Mouse (Mus musculus) heart, embryonic 11.5 days (tissue): ENCODE results near the gene Zfp704. TPM values are rescaled to one million over a fixed set of nuclear protein-coding genes. Genes with fewer than 3 reads are reported as not detected.

Experiments
- ATAC-seq: fragments of 200-750 bp; cut with Nextera tagmentation; replicated peaks from 2 replicates; pipeline ENCODE4 v1.8.0; 2017; ENCODE audit warnings: moderate library complexity; ENCODE audit not compliant: insufficient number of reproducible peaks, low FRiP score, low TSS enrichment
- H3K27ac ChIP-seq: fragments of 300-500 bp; sonication (generic); 2 replicates; pipeline ENCODE4 v1.5.1; 2014; ENCODE audit warnings: mild to moderate bottlenecking, low read depth, low read length
- H3K27me3 ChIP-seq: fragments of 300-500 bp; sonication (generic); 2 replicates; pipeline ENCODE4 v1.6.1; 2014; ENCODE audit warnings: mild to moderate bottlenecking, low read length, mixed read lengths; ENCODE audit not compliant: control insufficient read depth, insufficient read depth
- H3K36me3 ChIP-seq: fragments of 300-500 bp; sonication (generic); 2 replicates; pipeline ENCODE4 v1.6.1; 2014; ENCODE audit warnings: mild to moderate bottlenecking, low read length, moderate library complexity, mixed read lengths; ENCODE audit not compliant: control insufficient read depth, insufficient read depth
- H3K4me1 ChIP-seq: fragments of 300-500 bp; sonication (generic); 2 replicates; pipeline ENCODE4 v1.6.1; 2014; ENCODE audit warnings: low read length; ENCODE audit not compliant: control insufficient read depth, insufficient read depth
- H3K4me2 ChIP-seq: fragments of 300-500 bp; sonication (generic); 2 replicates; pipeline ENCODE4 v1.6.1; 2014; ENCODE audit warnings: mild to moderate bottlenecking, moderate library complexity
- H3K4me3 ChIP-seq: fragments of 300-500 bp; sonication (generic); 2 replicates; pipeline ENCODE4 v1.5.1; 2014; ENCODE audit warnings: low read depth, low read length
- H3K9ac ChIP-seq: fragments of 300-500 bp; sonication (generic); 2 replicates; pipeline ENCODE4 v1.6.1; 2014; ENCODE audit warnings: mild to moderate bottlenecking, low read depth, low read length, moderate library complexity
- H3K9me3 ChIP-seq: fragments of 300-500 bp; sonication (generic); replicated peaks from 2 replicates; pipeline ENCODE4 v1.6.1; 2016; ENCODE audit warnings: low read length; ENCODE audit not compliant: control insufficient read depth
- WGBS: fragments of 180-500 bp; shearing (Covaris S2); extraction: QIAGEN DNeasy Blood & Tissue Kit; methylation state at CpG from one replicate; pipeline ENCODE4 v1.1.7; 2014; ENCODE audit not compliant: insufficient replicate concordance; 5-methylcytosine and 5-hydroxymethylcytosine counted together
- polyA plus RNA-seq: library from polyadenylated mRNA; unstranded; fragments of >200 nt; fragmentation: Nextera tagmentation; extraction: Ambion mirVana; gene quantifications from 2 replicates; pipeline ENCODE4 v1.2.1, GENCODE M21; 2014

Zfp704 gene
- polyA plus RNA-seq, 1 experiment from 2014 or later = 7.9 TPM

- ATAC-seq = no peak
- H3K27me3 ChIP-seq = no peaks in the 10 kb centered on the region
- no peak overlapping the region for H3K4me3 ChIP-seq
- H3K9me3 ChIP-seq = no peaks in the 10 kb centered on the region
- peaks cover 11% of the 10 kb centered on the region for H3K4me1 ChIP-seq
- no peak overlapping the region for H3K9ac ChIP-seq
- H3K27ac ChIP-seq = no peak overlapping the region
- H3K4me2 ChIP-seq = no peak overlapping the region
- H3K36me3 ChIP-seq = no peaks in the 10 kb centered on the region
- WGBS = 69% methylated on average over 6 of the region's 6 CpGs
Observed at GRCm38 (mm10) chr3:9505692-9506211, 104.1 kb downstream of the Zfp704 start.

GRCm38 (mm10) chr3:9504371-9504770 lies 105.5 kb downstream of the Zfp704 start:
- Histone ChIP-seq H3K27me3 (no peaks in the 10 kb centered on the region), H3K4me2 (no peak overlapping the region), H3K27ac (no peak overlapping the region), H3K4me1 (peaks cover 22% of the 10 kb centered on the region), H3K36me3 (no peaks in the 10 kb centered on the region), H3K4me3 (no peak overlapping the region), H3K9ac (no peak overlapping the region), H3K9me3 (no peaks in the 10 kb centered on the region)
- no peak for ATAC-seq
- 88% methylated on average over 4 of the region's 4 CpGs for WGBS

GRCm38 (mm10) chr3:9500725-9501124 lies 109.2 kb downstream of the Zfp704 start:
- no peak overlapping the region for H3K4me3 ChIP-seq
- H3K27me3 ChIP-seq = no peaks in the 10 kb centered on the region
- WGBS = 6% methylated on average over 6 of the region's 6 CpGs
- H3K9ac ChIP-seq = peak overlapping the region; percentile 29; the same call in 1 of the 2 replicates
- peak; percentile 87 for ATAC-seq
- peaks cover 33% of the 10 kb centered on the region for H3K4me1 ChIP-seq
- H3K27ac ChIP-seq = peak overlapping the region; percentile 89
- no peak overlapping the region for H3K4me2 ChIP-seq
- no peaks in the 10 kb centered on the region for H3K9me3 ChIP-seq
- H3K36me3 ChIP-seq = no peaks in the 10 kb centered on the region

- Histone ChIP-seq H3K27ac (peak overlapping the region; percentile 89), H3K4me2 (0 out of 2 replicates have a peak overlapping the region, but pooled peaks have one; percentile 8), H3K9ac (0 out of 2 replicates have a peak overlapping the region, but pooled peaks have one; percentile 11), H3K4me1 (peaks cover 30% of the 10 kb centered on the region), H3K36me3 (no peaks in the 10 kb centered on the region), H3K27me3 (no peaks in the 10 kb centered on the region), H3K4me3 (no peak overlapping the region), H3K9me3 (no peaks in the 10 kb centered on the region)
- whole genome bisulfite sequencing = 56% methylated on average over 8 of the region's 8 CpGs
- ATAC-seq = no peak
Observed at GRCm38 (mm10) chr3:9499994-9500553, 109.8 kb downstream of the Zfp704 start.

- H3K27ac ChIP-seq = peak overlapping the region; percentile 89
- H3K36me3 ChIP-seq = no peaks in the 10 kb centered on the region
- no peak overlapping the region for H3K9ac ChIP-seq
- H3K27me3 ChIP-seq = no peaks in the 10 kb centered on the region
- WGBS = 47% methylated on average over 5 of the region's 5 CpGs
- H3K4me3 ChIP-seq = no peak overlapping the region
- H3K9me3 ChIP-seq = no peaks in the 10 kb centered on the region
- no peak overlapping the region; the same call in 1 of the 2 replicates for H3K4me2 ChIP-seq
- peaks cover 29% of the 10 kb centered on the region for H3K4me1 ChIP-seq
- ATAC-seq = no peak
Observed at GRCm38 (mm10) chr3:9499489-9499888, 110.4 kb downstream of the Zfp704 start.

GRCm38 (mm10) chr3:9497260-9497659 lies 112.6 kb downstream of the Zfp704 start:
- Histone ChIP-seq H3K4me1 (peaks cover 27% of the 10 kb centered on the region), H3K4me2 (no peak overlapping the region), H3K4me3 (no peak overlapping the region), H3K9ac (no peak overlapping the region), H3K27me3 (no peaks in the 10 kb centered on the region), H3K9me3 (no peaks in the 10 kb centered on the region), H3K36me3 (no peaks in the 10 kb centered on the region), H3K27ac (no peak overlapping the region)
- WGBS = 54% methylated on average over 5 of the region's 5 CpGs
- no peak for ATAC-seq

GRCm38 (mm10) chr3:9491766-9492283 lies 118.1 kb downstream of the Zfp704 start:
- 83% methylated on average over 4 of the region's 4 CpGs for WGBS
- Histone ChIP-seq H3K4me1 (no peaks in the 10 kb centered on the region), H3K36me3 (no peaks in the 10 kb centered on the region; the same call in 1 of the 2 replicates), H3K27me3 (no peaks in the 10 kb centered on the region), H3K27ac (no peak overlapping the region), H3K9me3 (no peaks in the 10 kb centered on the region), H3K4me2 (no peak overlapping the region), H3K4me3 (no peak overlapping the region), H3K9ac (no peak overlapping the region)
- ATAC-seq = no peak

- no peak overlapping the region for H3K4me3 ChIP-seq
- H3K36me3 ChIP-seq = no peaks in the 10 kb centered on the region; the same call in 1 of the 2 replicates
- H3K9me3 ChIP-seq = no peaks in the 10 kb centered on the region
- no peaks in the 10 kb centered on the region for H3K27me3 ChIP-seq
- H3K27ac ChIP-seq = no peak overlapping the region
- no peaks in the 10 kb centered on the region for H3K4me1 ChIP-seq
- no peak overlapping the region for H3K9ac ChIP-seq
- H3K4me2 ChIP-seq = no peak overlapping the region
- WGBS = 82% methylated on average over 4 of the region's 4 CpGs
- ATAC-seq = no peak
Observed at GRCm38 (mm10) chr3:9487644-9488043, 122.2 kb downstream of the Zfp704 start.

- no peaks in the 10 kb centered on the region for H3K27me3 ChIP-seq
- ATAC-seq = no peak
- 93% methylated on average over 3 of the region's 3 CpGs for WGBS
- no peak overlapping the region for H3K9ac ChIP-seq
- H3K4me2 ChIP-seq = no peak overlapping the region
- no peak overlapping the region for H3K4me3 ChIP-seq
- no peaks in the 10 kb centered on the region; the same call in 1 of the 2 replicates for H3K36me3 ChIP-seq
- no peaks in the 10 kb centered on the region for H3K9me3 ChIP-seq
- H3K4me1 ChIP-seq = 0 out of 2 replicates have a peak, but pooled peaks cover 4% of the 10 kb centered on the region
- H3K27ac ChIP-seq = no peak overlapping the region
Observed at GRCm38 (mm10) chr3:9485506-9485905, 124.4 kb downstream of the Zfp704 start.
